Mouse (Mus musculus) forebrain, embryonic 16.5 days (tissue): Measurements from ENCODE around the gene Atp2a3. TPM values are rescaled to one million over a fixed set of nuclear protein-coding genes. Genes with fewer than 3 reads are reported as not detected.
A peak's percentile ranks its signal among the peaks of the same experiment; 100 is the strongest.

Source experiments
- ATAC-seq: fragments of 200-750 bp; cut with Nextera tagmentation; 2 replicates; pipeline ENCODE4 v1.8.0; 2017; ENCODE audit warnings: mild to moderate bottlenecking, moderate library complexity
- H3K27ac ChIP-seq: fragments of 300-500 bp; sonication (generic); 2 replicates; pipeline ENCODE4 v1.5.1; 2014; ENCODE audit warnings: low read length, control low read depth
- H3K27me3 ChIP-seq: fragments of 300-500 bp; sonication (generic); replicated peaks from 2 replicates; pipeline ENCODE4 v1.6.1; 2014; ENCODE audit warnings: low read length; ENCODE audit not compliant: control insufficient read depth, insufficient read depth
- H3K36me3 ChIP-seq: fragments of 300-500 bp; sonication (generic); 2 replicates; pipeline ENCODE4 v1.6.1; 2014; ENCODE audit not compliant: control insufficient read depth, insufficient read depth
- H3K4me1 ChIP-seq: fragments of 300-500 bp; sonication (generic); replicated peaks from 2 replicates; pipeline ENCODE4 v1.6.1; 2014; ENCODE audit warnings: low read length; ENCODE audit not compliant: control insufficient read depth, insufficient read depth
- H3K4me2 ChIP-seq: fragments of 300-500 bp; sonication (generic); 2 replicates; pipeline ENCODE4 v1.6.1; 2014; ENCODE audit warnings: mild to moderate bottlenecking, low read length, control low read depth
- H3K4me3 ChIP-seq: fragments of 300-500 bp; sonication (generic); replicated peaks from 2 replicates; pipeline ENCODE4 v1.5.1; 2014; ENCODE audit warnings: mild to moderate bottlenecking, low read length, control low read depth
- H3K9ac ChIP-seq: fragments of 300-500 bp; sonication (generic); replicated peaks from 2 replicates; pipeline ENCODE4 v1.6.1; 2014; ENCODE audit warnings: low read depth, low read length, control low read depth
- H3K9me3 ChIP-seq: fragments of 300-500 bp; sonication (generic); 2 replicates; pipeline ENCODE4 v1.6.1; 2016; ENCODE audit warnings: low read length; ENCODE audit not compliant: control insufficient read depth
- WGBS: fragments of 180-500 bp; shearing (Covaris S2); extraction: QIAGEN DNeasy Blood & Tissue Kit; methylation state at CpG from one replicate; pipeline ENCODE4 v1.1.7; 2014; 5-methylcytosine and 5-hydroxymethylcytosine counted together
- polyA plus RNA-seq: library from polyadenylated mRNA; unstranded; fragments of >200 nt; fragmentation: Nextera tagmentation; extraction: Ambion mirVana; gene quantifications from 2 replicates; pipeline ENCODE4 v1.2.1, GENCODE M21; 2015

Atp2a3 gene
- polyA plus RNA-seq, 1 experiment from 2014 or later, result 0.96 TPM

DNA sequence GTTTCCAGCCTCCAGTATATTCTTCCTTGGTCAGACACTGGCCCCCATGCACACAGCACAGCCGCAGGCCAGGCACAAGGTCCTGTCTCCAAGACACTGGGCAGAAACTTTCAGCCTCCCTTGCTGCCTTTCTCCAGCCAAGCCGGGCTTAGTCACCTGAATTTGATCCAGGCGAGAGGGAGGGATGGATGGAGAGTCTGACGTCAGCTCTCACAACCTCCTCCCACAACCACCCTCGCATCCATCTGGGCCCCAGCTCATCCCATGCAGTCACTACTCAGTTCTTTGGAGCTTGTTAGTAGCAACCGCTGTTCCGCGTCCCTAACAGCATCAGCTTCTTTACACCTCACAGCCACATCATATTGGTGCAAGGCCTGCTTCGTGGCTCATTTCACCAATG, 62.1 kb downstream of the Atp2a3 start:
- Histone ChIP-seq H3K27me3 (peaks cover 8% of the 10 kb centered on the region), H3K4me1 (peaks cover 14% of the 10 kb centered on the region), H3K4me3 (no peak overlapping the region), H3K4me2 (no peak overlapping the region), H3K9me3 (no peaks in the 10 kb centered on the region), H3K9ac (no peak overlapping the region), H3K27ac (no peak overlapping the region), H3K36me3 (no peaks in the 10 kb centered on the region)
- ATAC-seq, result no peak
- 48% methylated on average over 9 of the region's 9 CpGs for WGBS

DNA sequence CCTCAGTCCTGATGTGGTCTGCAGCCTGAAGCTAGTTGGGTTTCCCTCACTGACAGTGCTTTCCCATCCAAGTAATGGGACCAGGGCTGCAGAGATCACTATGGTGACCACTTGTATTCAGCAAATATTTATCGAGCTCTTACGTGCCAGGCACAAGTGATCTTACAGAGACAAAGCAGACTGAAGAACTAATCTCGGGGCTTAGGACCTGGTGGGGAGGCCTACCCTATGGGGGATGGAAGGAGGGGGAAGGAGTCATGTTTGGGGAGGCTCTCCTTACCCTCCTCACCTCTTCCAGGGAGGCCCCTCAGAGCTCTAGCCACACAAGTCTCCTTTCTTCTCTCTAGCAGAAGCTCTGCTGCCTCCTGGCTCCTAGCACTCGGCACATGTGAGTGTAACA, 62.9 kb downstream of the Atp2a3 start:
- Histone ChIP-seq H3K4me3 (no peak overlapping the region), H3K9me3 (no peaks in the 10 kb centered on the region), H3K36me3 (no peaks in the 10 kb centered on the region), H3K4me1 (peaks cover 9% of the 10 kb centered on the region), H3K4me2 (no peak overlapping the region), H3K27me3 (peaks cover 8% of the 10 kb centered on the region), H3K27ac (no peak overlapping the region), H3K9ac (no peak overlapping the region)
- 25% methylated on average over 4 of the region's 4 CpGs for WGBS
- ATAC-seq, result no peak

DNA sequence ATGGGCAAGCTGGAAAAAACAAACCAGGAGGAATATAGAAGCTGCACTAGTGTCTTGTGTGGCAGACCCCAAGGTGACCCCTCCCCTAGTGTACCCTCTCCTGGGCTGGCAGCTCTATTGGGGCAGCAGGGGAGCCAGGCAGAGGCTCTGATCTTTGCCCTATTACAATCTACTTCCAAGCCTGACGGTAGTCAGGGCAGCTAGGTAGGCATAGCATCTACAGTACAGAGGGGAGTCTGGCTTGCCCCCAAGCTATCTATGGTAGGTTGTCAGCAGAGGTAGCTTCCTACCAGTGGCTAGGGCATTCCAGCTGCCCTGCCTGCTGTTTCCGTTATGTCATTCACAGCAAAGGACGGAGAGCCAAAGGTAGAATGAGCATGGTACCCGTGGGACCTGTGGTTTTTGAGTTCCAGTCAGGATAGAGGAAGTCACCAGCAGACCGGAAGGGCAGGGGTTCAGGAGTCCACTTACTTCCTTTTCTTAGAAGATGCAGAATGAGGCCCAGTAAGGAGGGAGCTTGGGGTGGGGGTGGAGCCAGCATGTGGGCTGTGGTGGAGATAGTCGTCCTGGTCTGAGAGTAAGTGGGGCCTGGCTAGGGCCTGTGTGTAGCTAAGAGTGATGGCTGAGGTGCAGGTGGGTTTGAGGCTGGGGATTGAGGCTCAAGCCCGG, 63.4 kb downstream of the Atp2a3 start:
- Histone ChIP-seq H3K9me3 (no peaks in the 10 kb centered on the region), H3K4me3 (no peak overlapping the region), H3K27ac (no peak overlapping the region), H3K9ac (no peak overlapping the region), H3K4me1 (peaks cover 9% of the 10 kb centered on the region), H3K27me3 (peaks cover 8% of the 10 kb centered on the region), H3K36me3 (no peaks in the 10 kb centered on the region), H3K4me2 (no peak overlapping the region)
- WGBS, result 74% methylated on average over 7 of the region's 7 CpGs
- no peak for ATAC-seq

DNA sequence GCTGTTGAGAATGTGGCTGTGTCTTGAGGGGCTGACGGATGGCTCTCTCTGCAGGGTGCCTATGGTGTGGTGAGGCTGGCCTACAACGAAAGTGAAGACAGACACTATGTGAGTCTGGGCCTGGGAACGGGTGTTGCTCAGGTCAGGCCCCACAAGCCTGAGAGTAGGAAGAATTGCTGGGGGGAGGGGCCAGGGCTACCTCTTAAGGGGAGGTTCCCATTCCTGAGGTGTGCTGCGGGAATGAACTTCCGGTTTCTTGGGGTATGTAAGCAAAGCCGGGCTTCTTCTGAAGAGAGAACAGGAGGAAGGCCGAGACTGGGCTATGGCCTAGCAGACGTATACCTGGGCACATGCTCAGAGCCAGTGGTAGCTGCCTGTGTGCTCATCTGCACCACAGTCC, 66.0 kb downstream of the Atp2a3 start:
- no peak overlapping the region for H3K9ac ChIP-seq
- no peak overlapping the region for H3K4me3 ChIP-seq
- H3K4me2 ChIP-seq, result no peak overlapping the region
- H3K27ac ChIP-seq, result no peak overlapping the region
- H3K4me1 ChIP-seq, result peaks cover 10% of the 10 kb centered on the region
- no peaks in the 10 kb centered on the region for H3K9me3 ChIP-seq
- ATAC-seq, result no peak
- 54% methylated on average over 8 of the region's 8 CpGs for WGBS
- no peaks in the 10 kb centered on the region for H3K36me3 ChIP-seq
- H3K27me3 ChIP-seq, result no peaks in the 10 kb centered on the region

DNA sequence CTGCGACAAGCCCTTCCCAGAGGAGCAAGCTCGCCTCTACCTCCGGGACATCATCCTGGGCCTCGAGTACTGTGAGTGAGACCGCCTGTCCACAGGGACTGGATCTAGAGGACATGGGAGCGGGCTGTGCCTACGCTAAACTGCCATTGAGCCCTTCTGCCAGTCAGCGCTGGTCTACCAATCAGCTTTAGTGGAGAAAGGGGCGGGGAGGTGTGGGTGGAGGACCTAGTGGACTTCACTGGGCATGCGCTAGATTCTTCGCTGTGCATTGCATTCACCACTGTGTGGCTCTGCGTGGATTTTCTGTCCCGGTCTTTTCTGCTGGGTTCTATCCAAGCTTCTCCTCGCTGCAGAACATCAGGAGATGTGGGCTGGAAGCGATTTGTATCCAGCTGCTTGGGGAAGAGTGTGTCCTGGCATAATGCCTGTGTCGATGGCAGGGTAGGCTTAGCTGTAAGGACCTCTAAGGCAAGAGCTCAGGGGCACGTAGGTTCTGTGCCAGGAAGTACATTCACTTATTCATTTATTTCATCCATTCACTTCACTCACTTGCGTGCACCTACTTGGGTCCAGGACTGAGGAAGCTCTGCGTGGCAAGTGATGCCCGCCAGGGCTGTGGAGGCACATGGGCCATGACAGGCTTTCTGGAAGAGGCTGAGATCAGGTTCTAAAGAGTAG, 70.0 kb downstream of the Atp2a3 start:
- peak overlapping the region; percentile 47 for H3K9ac ChIP-seq
- ATAC-seq, result peak; percentile 97
- peak overlapping the region; percentile 39 for H3K27ac ChIP-seq
- no peaks in the 10 kb centered on the region for H3K36me3 ChIP-seq
- H3K9me3 ChIP-seq, result no peaks in the 10 kb centered on the region
- peaks cover 10% of the 10 kb centered on the region for H3K4me1 ChIP-seq
- WGBS, result 20% methylated on average over 20 of the region's 20 CpGs
- H3K4me2 ChIP-seq, result peak overlapping the region; percentile 65
- no peaks in the 10 kb centered on the region for H3K27me3 ChIP-seq
- peak overlapping the region; percentile 35 for H3K4me3 ChIP-seq

DNA sequence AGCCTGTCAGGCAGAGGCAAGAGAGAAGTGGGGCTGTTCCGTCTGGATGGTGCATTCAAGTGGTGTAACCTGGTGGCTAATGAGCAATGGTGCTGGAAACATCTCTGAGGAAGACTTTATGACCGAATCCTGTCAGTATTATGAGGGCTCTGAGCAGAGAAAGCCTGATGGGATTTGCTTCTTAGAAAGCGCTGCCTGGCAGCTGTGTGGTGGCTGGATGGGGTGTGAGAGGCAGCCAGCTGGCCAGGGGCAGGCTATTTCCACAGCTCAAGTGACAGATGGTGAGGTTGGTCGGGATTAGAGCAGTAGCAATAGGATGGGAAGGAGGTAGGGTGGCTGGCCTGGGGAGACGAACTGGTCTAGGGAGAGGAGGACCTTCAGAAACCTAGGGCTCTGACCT, 70.6 kb downstream of the Atp2a3 start:
- Histone ChIP-seq H3K4me3 (no peak overlapping the region), H3K4me2 (no peak overlapping the region), H3K27me3 (no peaks in the 10 kb centered on the region), H3K27ac (no peak overlapping the region; the same call in 1 of the 2 replicates), H3K36me3 (no peaks in the 10 kb centered on the region), H3K9me3 (no peaks in the 10 kb centered on the region), H3K4me1 (peaks cover 10% of the 10 kb centered on the region), H3K9ac (peak overlapping the region; percentile 47)
- ATAC-seq, result no peak; the same call in 1 of the 2 replicates
- 75% methylated on average over 5 of the region's 5 CpGs for WGBS

DNA sequence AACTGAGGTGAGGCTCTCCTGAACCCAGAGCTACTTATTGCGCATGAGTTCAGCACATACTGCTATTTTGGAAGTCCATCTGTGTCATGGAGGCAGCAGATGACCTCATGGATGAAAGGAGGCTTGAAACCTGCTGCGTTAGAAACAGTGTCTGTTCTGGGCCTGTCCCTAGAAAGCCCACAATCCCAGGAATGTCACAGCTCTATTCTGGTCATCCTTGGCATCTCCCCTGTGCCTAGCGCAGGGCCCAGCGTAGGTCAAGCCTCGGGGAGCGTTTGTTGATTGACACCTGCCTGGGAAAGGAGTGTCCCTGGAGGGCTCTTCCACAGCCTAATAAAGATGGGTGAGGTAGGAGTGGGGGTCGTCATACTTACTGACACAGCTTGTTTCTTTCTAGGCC, 75.1 kb downstream of the Atp2a3 start:
- ATAC-seq, result no peak
- Histone ChIP-seq H3K4me2 (no peak overlapping the region), H3K27me3 (no peaks in the 10 kb centered on the region), H3K36me3 (no peaks in the 10 kb centered on the region; the same call in 1 of the 2 replicates), H3K9ac (no peak overlapping the region), H3K9me3 (no peaks in the 10 kb centered on the region), H3K4me3 (no peak overlapping the region), H3K27ac (no peak overlapping the region), H3K4me1 (peaks cover 6% of the 10 kb centered on the region)
- 84% methylated on average over 7 of the region's 7 CpGs for WGBS

DNA sequence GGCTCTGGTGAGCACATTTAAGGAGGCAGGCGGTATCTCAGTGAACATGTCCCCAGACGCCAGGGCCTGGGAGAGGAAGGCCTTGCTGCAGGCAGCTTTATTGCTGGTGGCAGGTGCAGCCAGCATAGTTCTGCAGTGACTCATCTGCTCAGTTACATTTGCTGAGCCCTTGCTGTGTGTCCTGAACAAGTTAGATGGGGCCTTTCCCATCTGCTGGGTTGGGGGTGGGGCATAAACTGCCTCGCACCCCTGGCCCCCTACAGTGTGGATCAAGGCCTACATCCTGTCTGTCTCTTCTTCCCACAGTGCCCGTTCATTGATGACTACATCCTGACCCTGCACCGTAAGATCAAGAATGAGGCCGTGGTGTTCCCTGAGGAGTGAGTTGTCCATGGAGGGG, 75.9 kb downstream of the Atp2a3 start:
- 72% methylated on average over 6 of the region's 6 CpGs for WGBS
- no peak for ATAC-seq
- no peak overlapping the region for H3K4me2 ChIP-seq
- H3K9ac ChIP-seq, result no peak overlapping the region
- no peaks in the 10 kb centered on the region; the same call in 1 of the 2 replicates for H3K36me3 ChIP-seq
- no peak overlapping the region for H3K27ac ChIP-seq
- H3K9me3 ChIP-seq, result no peaks in the 10 kb centered on the region
- no peak overlapping the region for H3K4me3 ChIP-seq
- no peaks in the 10 kb centered on the region for H3K27me3 ChIP-seq
- H3K4me1 ChIP-seq, result no peaks in the 10 kb centered on the region

DNA sequence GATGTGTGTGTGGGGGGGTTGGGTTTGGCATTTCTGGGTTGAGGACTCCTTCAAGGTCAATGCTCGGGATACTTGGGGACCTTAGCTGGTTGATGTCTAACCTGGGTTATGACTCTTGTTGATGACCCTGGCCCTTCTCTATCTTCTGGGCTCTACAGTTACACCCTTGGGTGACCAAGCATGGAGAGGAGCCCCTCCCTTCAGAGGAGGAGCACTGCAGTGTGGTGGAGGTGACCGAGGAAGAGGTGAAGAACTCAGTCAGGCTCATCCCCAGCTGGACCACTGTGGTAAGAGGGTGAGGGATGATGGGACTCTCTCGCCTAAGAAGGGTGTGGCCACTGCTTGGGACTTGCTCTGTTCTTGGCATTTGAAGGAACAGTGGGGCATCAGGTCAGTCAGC, 76.7 kb downstream of the Atp2a3 start:
- Histone ChIP-seq H3K27me3 (no peaks in the 10 kb centered on the region), H3K36me3 (no peaks in the 10 kb centered on the region; the same call in 1 of the 2 replicates), H3K27ac (no peak overlapping the region), H3K4me3 (no peak overlapping the region), H3K4me1 (no peaks in the 10 kb centered on the region), H3K9me3 (no peaks in the 10 kb centered on the region), H3K4me2 (no peak overlapping the region), H3K9ac (no peak overlapping the region)
- no peak for ATAC-seq
- WGBS, result 88% methylated on average over 3 of the region's 3 CpGs
